Mouse (Mus musculus) spleen, postnatal 4 days (tissue): ENCODE data around the gene Ppard.
"Not testable (repeated sequence)": the region's sequence is repeated elsewhere in the genome, so short reads cannot be mapped to it uniquely, and the experiment has no call there.

ENCODE experiments used
- DNase-seq, 2 experiments: peaks; one replicate each; pipeline ENCODE4 v3.0.0; 2022; ENCODE audit warnings: low spot score in 2 of 2

Ppard gene

DNA sequence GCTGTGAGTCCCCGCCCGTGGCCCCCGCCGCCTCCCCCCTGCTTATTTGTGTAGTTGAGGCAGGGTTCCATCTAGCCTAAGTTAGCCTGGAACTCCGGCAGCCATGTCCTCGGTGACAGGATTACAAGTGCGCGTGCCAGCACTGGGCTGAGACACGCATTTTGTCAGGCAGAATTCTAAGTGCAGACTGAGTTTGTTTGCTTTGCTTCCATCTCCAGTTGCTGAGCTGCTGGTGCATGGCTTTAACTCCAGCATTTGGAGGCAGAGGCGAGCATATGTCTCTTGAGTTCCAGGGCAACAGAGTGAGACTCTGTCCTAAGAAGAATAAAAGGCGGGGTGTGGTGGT, 81.4 kb downstream of the Ppard start:
- no peak for DNase-seq

DNA sequence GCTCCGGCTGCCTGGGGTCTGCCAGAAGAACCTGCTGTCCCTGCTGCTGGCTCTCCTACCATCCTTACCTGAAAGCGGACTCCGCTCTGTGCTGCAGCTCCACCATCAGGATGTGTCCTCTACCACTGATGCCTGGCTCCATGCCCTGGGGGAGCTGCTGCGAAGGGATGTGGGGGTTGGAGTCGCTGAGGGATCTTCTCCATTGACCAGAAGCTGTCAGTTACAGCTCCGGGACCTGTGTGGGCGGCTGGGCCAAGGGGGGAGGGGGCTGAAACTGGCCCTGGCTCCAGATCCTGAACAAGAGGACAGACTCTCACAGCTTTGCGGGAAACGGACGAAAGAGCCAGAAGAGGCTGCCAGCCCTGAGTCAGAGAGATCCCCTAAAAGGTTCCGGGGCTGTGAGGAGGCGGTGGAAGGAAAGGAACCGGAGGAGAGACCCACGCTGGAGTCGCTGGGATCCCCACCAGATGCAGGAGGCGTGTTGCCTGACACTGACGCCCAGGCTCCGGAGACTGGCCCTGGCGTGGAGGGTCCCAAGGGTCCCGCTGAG, 83.2 kb downstream of the Ppard start:
- no peak for DNase-seq

DNA sequence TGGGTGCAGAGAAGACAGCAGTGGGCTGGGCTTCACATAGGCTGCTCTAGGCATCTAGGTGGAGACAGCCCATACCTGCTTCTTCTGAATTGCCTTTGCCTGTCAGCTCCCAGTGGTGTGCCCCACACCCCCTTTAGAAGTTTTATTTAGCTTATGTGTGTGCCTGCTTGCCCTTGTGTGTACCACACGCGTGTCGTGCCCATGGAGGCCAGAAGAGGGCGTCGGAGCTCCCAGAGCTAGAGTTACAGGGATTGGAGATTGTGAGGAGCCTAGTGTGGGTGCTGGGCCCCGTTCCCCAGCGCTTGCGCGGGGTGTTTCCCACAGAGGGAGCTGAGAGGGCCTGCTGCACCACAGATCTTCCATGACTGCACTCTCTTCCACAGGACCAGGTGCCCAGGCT, 84.0 kb downstream of the Ppard start:
- no peak for DNase-seq

DNA sequence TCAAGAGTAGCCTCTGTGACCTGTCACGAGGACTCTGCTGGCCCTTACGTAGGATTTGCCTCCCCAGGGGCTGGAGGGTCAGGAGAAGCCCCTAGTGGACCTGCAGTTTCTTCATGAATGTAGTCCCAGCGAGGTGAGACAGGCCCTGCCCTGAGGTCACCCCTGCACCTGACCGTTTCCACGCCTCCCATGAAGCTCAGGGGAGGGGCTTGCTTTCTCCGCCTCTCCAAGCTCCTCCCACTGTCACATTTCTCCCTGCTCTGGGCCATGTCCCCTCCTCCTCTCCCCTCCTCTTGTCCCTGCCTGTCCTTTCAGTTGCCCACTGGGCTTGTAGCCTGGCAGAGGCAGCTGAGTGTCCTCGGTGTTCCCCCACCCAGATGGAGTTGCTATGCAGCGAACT, 84.6 kb downstream of the Ppard start:
- no peak for DNase-seq

DNA sequence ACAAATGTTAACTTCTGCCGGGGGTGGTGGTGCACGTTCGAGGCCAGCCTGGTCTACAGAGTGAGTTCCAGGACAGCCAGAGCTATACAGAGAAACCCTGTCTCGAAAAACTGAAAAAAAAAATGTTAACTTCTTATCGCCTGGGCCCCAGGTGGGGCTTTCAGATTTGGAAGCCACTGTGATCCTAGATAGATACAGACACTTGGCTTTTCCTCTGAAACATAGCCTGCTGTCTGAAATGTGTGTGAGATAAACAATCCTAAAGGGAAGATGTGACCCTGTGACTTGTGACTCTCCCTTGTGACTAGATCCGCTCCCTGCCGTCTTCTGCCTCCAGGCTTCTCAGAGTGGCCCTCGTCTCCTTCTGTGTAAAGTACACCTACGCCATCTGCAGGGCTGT, 85.2 kb downstream of the Ppard start:
- DNase-seq, result no peak

DNA sequence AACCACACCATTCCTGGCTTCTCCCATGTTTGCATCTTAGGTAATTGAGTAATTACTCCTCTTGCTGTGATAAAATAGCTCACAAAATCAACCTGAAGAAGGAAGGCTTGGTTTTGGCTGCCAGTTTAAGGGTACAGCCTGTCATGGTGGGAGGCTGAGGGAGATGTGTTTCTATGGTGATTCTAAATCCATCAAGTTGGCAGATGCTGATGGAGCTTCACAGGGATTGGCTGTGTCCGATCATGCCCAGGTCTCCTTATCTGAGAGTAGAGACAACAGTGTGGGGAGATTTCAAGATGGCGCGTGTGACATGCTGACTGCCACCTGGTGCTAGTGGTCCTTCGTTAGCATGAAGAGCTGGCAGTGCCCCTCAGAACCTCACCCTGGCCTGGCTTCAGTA, 89.2 kb downstream of the Ppard start:
- no peak for DNase-seq

DNA sequence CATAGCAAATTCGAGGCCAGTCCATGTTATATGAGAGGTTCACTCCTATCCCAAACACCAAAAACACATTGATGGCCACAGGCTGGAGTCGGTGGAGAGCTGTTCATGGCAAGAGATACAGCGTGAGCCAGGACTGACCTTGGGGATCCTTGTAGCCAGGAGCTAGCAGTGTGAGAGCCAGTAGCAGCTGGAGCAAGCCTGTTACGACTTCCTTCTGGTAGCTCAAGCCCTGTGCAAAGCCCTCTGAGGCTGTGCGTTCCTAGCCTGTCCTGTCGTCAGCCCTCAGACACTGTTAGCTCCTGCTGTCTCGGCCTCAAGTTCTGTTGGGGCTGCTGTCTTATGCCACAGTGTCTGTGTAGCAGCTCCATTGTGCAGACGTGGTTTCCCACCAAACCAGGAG, 91.3 kb downstream of the Ppard start:
- DNase-seq, result no peak

DNA sequence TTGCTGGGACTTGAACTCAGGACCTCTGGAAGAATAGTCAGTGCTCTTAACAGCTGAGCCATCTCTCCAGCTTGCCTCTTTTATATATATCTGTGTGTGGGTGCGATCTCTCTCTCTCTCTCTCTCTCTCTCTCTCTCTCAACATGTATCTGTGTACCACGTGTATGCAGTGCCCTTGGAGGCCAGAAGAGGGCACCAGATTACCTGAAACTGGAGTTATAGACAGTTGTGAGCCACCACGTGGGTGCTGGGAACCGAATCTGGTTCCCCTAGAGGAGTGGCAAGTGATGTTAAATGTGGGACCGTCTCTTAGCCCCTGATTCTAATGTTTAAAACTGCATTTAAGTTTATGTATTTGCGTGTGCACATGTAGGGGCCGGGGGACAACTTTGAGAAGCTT, 91.9 kb downstream of the Ppard start:
- not testable (repeated sequence) for DNase-seq

DNA sequence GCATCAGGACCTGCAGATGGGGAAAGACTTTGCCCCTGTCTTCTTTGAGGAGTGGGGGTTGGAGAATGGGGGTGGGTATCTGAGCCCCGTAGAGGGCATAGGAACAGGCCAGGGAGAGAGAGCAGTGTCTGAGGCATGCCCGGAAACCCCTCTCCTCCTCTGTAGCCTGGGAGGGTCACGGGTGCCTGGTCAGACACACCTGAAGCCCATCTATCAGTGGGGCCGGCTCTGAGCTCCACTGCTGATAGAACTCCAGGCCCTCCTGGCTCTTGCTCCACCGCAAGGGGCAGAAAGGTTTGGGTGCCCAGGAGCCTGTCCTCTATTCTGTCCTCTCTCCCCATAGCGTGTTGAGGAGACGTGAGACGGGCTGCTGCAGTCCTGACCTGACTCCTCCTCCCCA, 93.3 kb downstream of the Ppard start:
- DNase-seq, result no peak

DNA sequence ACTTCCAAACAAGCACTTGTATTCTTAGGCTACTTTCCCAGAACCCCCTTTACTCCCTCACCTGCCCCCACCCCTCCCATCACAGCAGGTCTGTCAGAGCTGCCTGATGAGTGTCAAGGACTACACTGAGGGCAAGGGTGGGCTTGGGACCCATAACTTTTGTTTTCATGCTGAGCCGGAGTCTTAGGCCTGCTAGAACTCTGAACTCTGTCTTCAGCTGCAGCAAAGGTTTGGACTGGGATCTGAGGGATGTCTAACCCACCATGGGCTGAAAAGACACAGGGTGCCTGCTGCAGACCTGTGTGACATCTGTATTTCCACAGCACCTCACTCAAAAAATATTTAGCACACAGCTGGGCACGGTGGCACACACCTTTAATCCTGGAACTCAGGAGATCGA, 94.5 kb downstream of the Ppard start:
- DNase-seq, result no peak

DNA sequence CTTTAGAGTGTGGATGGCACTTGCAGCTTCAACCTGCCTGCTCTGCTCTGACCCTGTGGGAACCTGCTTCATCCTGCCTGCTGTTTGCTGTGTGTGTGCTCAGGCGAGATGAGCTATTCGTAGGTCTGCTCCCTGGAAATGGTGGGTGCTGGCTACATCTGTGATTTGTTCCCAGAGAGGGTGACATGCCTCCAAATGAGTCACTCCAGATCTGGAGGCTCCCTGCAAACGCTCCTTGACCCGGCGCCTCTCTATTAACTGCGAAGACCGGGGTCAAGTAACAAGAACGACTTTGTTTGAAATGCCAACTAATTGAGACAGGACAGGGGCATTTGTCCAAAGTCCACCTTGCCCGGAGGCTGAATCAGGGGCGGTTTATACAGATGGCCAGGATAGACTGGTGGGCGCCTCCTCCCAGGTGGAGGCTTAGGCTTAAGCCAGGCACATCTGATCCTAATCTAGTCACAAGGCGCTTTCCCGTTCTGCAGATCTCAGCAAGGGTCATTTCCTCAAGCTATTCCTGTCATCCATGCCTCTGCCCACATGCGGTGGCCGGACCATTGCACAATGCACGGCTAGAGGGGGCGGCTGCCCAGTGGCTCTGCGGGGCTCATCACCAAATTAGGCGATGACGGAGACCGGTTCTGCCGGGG, 95.3 kb downstream of the Ppard start:
- no peak for DNase-seq

DNA sequence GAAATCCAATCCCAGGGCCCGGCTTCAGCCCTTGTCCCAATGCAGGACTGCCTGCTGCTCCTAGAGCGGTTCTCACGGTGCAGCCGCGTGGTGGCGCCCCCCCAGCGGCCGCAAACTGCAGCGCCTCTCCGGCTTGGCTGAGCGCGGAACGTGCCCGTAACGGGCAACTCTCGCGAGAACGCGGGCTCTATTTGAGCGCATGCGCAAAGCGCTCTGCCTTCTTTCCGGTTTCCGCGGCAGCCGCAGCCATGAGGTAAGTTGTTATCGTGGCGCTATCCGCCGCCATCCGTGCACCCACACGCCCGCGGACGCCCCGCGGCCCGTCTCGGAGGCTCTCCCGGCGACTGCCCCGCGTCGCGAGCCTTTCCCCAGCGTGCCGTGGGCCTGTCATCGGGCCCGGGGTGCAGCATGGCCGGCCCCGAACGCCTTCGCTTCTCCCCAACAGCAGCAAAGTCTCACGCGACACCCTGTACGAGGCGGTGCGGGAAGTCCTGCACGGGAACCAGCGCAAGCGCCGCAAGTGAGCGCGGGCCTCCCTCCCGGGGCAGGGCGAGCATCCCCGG, 95.9 kb downstream of the Ppard start, which contains the start of gene Rpl10a:
Gene Rpl10a, plus strand, starts transcription at position 106 of the 563 bp plus-strand sequence.
- peak; percentile 98 to 100 for DNase-seq

DNA sequence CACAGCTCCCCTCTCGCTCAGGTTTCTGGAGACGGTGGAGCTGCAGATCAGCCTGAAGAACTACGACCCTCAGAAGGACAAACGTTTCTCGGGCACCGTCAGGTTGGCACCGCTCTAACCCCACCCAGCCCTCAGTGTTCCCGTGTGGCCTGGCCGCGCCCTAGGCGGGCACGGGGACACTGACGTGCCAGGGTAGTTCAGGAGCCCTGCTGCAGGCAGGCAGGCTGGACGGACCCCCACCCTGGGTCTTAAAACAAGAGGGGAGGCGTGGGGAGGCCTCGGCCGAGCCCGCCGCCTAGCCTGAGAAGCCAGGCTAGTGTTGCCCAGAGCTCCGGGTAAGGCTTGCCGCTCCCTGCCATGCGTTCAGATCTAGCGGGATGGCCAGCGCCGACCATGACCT, 96.4 kb downstream of the Ppard start:
- no peak for DNase-seq

DNA sequence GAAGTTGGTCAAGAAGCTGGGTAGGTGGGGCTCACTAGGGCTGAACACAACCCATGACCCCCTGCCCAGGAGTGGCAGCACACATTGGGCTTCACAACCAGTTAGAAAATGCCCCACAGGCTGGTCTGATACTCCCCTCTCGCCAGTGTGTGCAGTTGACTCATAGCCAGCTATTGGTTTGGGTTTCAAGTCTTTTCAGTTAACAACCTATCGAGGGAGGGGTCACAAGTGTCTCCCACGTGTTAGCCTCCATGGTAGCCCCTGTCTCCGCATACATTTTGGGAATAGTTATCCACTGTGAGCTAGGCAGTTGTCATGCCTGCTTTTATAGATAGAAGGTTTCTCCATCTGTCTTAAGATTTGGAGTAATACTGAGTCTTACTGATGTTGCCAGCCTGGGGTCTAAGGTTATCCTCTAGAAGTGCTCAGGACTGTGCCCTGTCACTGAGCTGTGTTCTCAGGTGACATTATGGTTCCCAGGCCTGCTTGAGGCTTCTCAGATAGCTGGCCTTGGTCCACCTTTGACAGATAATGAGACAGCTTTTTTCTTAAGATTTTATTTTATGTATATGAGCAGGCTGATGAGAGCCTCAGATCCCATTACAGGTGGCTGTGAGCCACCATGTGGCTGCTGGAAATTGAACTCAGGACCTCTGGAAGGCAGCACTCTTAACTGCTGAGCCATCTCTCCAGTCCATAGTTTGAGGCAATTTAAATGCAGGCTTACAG, 97.2 kb downstream of the Ppard start:
- no peak for DNase-seq

DNA sequence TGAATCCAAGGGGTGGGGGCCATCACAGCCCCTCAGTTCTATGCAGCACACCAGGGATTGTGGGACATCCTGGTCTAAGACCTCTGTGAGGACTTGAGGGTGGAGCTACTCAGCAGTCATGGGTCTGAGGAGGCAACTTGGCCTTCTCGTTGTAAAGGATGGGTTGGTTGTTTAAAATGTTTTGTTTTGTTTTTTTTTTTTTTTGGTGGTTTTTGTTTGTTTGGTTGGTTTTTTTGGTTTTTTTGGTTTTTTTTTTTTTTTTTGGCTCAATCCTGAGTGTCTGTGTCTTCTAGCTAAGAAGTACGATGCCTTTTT, 97.7 kb downstream of the Ppard start:
- no peak for DNase-seq

DNA sequence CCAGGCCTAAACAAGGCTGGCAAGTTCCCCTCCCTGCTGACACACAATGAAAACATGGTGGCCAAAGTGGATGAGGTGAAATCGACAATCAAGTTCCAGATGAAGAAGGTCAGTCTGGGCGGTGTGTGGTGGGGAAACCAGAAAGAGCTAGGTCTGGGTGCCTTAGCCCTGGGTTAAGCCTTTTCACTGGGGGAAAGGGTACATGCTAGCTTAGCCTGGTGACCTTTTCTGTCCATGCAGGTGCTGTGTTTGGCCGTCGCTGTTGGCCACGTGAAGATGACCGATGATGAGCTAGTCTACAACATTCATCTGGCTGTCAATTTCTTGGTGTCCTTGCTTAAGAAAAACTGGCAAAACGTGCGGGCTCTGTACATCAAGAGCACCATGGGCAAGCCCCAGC, 98.1 kb downstream of the Ppard start:
- DNase-seq, result not testable (repeated sequence)

DNA sequence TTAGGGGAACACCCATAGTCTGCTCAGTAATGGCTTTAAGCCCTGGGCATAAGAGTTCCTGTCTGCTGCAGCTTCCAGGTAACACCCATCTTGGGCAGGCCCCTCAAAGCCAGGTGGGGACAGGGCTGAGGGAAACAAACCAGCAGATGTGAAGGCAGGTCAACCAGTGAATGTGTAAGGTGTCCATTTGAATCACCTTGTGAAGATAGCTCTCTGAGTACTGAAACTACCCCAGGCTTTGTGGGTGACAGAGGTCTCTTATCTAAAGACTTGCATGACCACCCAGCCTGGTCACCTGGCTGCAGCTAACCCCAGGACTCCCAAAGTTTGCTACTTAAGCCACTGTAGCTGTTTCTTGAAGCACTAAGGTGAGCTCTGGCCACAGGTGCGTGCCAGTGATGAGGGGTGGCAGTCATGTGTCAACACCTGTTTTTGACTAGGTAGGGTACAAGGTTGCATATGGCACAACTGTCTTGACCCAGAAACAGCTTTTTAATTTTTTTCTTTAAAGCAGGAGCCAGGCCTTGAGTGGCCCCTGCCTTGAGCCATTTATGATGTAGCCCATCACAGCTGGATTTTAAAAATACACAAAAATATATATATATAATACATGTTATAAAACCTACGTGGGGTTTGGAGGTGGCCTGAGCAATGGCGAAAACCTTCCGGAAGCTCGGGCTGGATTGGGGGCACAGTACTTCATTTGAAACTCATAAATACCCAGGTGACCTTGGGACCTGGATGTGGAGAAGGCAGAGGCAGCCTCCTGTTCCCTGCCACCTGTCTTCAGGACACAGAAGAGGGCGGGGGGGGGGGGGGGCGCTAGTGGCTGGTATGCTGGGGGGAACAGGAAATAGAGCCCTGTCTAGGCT, 99.0 kb downstream of the Ppard start:
- DNase-seq, result no peak

DNA sequence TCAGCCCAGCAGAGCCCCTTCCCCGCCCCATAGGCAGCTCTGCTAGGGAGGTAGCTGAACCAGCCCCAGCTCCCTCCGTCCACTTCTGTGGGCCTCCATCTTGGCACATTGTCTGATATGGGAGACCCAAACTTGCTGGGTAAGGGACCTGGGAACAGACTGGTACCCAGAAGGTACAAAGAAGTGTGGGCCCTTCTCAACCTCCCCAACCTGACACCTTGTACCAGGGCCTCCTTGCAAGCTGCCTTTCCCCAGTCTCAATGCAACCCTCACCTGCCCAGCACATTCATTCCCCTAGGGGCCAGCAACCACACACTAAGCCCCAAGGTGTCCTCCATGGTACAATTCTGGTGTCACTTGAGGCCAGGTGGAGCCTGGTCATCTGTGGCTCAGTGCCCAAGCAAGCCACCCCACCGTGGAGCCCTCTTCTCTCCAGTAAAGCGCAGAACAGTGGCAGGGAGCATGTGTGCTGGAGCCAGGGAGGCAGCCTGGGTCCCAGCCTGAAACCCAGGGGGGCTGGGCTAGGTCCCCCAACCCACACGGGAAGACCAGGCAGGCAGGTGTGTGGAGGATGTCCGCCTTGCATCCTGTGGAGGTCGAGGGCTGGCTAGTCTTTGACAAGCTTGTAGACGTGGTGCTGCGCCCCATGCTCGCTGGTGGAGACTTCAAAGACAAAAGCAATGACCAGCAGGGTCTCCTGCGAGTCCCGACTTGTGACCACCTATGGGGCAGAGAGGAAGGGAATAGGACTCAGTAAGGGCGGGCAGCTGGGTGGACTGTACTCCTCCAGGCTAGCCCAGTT, 99.8 kb downstream of the Ppard start:
- DNase-seq, result no peak

DNA sequence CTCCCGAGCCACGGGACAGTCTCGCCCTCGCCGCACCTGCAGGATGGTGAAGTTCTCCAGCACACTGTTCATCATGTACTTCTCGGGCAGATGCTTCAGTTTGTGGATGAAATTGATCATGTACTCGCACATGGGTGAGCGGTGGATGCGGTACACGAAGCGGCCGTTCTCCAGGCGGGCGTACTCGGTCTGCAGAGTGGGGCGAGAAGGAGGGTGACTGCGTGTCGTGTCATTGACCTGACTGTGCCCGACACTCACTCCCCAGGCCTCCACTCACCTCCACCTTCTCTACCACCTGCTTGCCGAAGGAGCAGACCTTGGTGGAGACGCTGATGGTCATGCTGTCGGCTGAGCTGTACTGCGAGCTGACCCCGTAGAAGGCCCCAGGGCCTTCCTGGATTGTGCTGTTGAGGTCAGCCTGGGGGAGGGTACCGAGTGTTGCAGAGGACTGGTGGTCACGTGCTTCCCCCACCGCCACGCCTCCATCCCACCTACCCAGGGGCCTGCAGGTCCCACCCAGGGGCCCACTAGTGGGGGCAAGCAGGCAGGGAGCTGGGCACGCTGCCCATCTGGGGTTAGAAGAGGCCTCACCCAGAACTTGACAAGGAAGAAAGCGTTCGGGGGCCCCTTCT, 100.5 kb downstream of the Ppard start:
- DNase-seq, result no peak

DNA sequence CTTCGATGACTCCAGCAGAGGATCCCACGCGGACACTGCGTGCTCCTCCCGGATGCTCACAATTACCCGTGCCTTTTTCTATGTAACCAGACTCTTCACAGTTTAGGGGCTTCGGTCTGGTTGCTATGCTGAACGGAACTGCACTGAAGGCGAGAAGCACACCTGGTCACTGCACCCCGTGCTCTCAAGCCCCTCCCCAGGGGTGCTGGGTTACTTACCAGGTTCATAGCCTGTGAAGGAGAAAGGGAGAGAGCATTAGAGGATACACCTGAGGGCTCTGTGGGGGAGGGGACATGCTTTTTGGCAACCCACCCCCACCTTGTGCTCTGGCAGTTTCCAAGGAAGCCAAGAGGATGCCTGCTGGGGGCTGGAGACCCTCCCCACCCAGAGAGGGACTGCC, 102.8 kb downstream of the Ppard start:
- no peak for DNase-seq

DNA sequence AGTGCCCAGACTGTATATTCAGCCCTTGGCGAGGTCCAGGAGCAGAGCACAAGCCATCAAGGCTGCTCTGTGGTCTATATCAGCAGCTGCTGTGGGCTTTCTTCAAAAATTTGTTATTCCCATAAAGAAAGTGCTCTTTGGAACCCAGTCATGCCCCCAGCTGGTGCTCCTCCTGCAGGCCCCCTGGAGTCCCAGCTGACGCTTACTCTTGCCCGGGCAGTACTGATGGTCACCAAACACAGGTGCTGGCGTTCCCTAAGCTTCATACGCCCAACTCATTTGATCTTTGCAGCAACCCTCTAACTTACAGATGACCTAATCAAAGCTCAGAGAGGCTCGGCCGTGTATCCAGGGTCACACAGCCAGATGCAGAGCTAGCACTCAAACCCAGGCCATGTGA, 105.0 kb downstream of the Ppard start:
- DNase-seq, result no peak
